Mouse (Mus musculus) CH12.LX (cell line): ENCODE data around the gene Nol10. TPM values are rescaled to one million over a fixed set of nuclear protein-coding genes. Genes with fewer than 3 reads are reported as not detected.

Experiments
- DNase-seq: peaks from one replicate; pipeline ENCODE4 v3.0.0-alpha.2; 2013; ENCODE audit errors: extremely low read depth
- H3K27ac ChIP-seq: 2 replicates; pipeline ENCODE4 v1.5.1; 2012; ENCODE audit warnings: low read depth, mild to moderate bottlenecking, control low read depth, moderate library complexity; ENCODE audit not compliant: insufficient read depth
- H3K27me3 ChIP-seq: replicated peaks from 2 replicates; pipeline ENCODE3; 2012; ENCODE audit warnings: inconsistent platforms
- H3K36me3 ChIP-seq, 2 experiments: replicated peaks in 1 of 2; 2 replicates each; pipeline versions ENCODE3 to v1.6.1; 2012; ENCODE audit warnings: inconsistent platforms in 1 of 2, low read length in 1 of 2, mild to moderate bottlenecking in 1 of 2, mixed read lengths in 1 of 2, moderate library complexity in 1 of 2; ENCODE audit not compliant: control insufficient read depth in 1 of 2, insufficient read depth in 1 of 2
- H3K4me1 ChIP-seq, 2 experiments: 2 replicates each; pipeline ENCODE4 v1.6.1; 2012; ENCODE audit warnings: inconsistent platforms in 1 of 2, moderate library complexity in 1 of 2; ENCODE audit not compliant: insufficient read depth in 2 of 2, control insufficient read depth in 1 of 2
- H3K4me2 ChIP-seq: 2 replicates; pipeline ENCODE4 v1.6.1; 2012; ENCODE audit warnings: low read depth, mild to moderate bottlenecking, control low read depth; ENCODE audit not compliant: poor library complexity, insufficient read depth, severe bottlenecking
- H3K4me3 ChIP-seq, 3 experiments: fragments of 150-350 bp in 1 of 3; sonication (generic) in 1 of 3; replicated peaks in 1 of 3; 2 replicates each; pipeline versions ENCODE3 to v1.5.1; 2011 to 2012; ENCODE audit warnings: low read depth in 2 of 3, low read length in 2 of 3, mild to moderate bottlenecking in 2 of 3, moderate library complexity in 2 of 3, control low read depth in 1 of 3, improper control_type of control experiment in 1 of 3, inconsistent platforms in 1 of 3, mixed read lengths in 1 of 3; ENCODE audit not compliant: poor library complexity in 1 of 3
- H3K79me2 ChIP-seq: replicated peaks from 2 replicates; pipeline ENCODE4 v1.6.1; 2012; ENCODE audit warnings: mild to moderate bottlenecking, moderate library complexity; ENCODE audit not compliant: control insufficient read depth, poor library complexity, insufficient read depth, severe bottlenecking; ENCODE audit errors: extremely low read depth
- H3K9ac ChIP-seq: 2 replicates; pipeline ENCODE4 v1.6.1; 2012; ENCODE audit warnings: low read depth, mild to moderate bottlenecking, control low read depth, moderate library complexity; ENCODE audit not compliant: insufficient read depth
- H3K9me3 ChIP-seq: replicated peaks from 2 replicates; pipeline ENCODE3; 2012; ENCODE audit warnings: low read length, inconsistent platforms, mixed read lengths
- CHD1 ChIP-seq: IDR thresholded peaks from 2 replicates; pipeline ENCODE4 v1.6.1; 2012; ENCODE audit warnings: low read depth, low read length, improper control_type of control experiment, inconsistent platforms
- CTCF ChIP-seq, 2 experiments: IDR thresholded peaks in 1 of 2; conservative IDR thresholded peaks in 1 of 2; 2 replicates each; pipeline ENCODE4 v1.5.1; 2011 to 2012; ENCODE audit warnings: low read depth in 2 of 2, low read length in 2 of 2, improper control_type of control experiment in 1 of 2, inconsistent platforms in 1 of 2, mild to moderate bottlenecking in 1 of 2, moderate library complexity in 1 of 2
- ETS1 ChIP-seq: conservative IDR thresholded peaks from 2 replicates; pipeline ENCODE4 v1.6.1; 2012; ENCODE audit warnings: low read depth, mild to moderate bottlenecking, inconsistent platforms, low read length, improper control_type of control experiment, moderate library complexity
- IRF4 ChIP-seq: IDR thresholded peaks from 2 replicates; pipeline ENCODE4 v1.6.1; 2014; ENCODE audit warnings: low read depth, mild to moderate bottlenecking, inconsistent platforms, low read length, improper control_type of control experiment
- MAX ChIP-seq: IDR thresholded peaks from 2 replicates; pipeline ENCODE4 v1.6.1; 2011; ENCODE audit warnings: low read length, improper control_type of control experiment
- NRF1 ChIP-seq: IDR thresholded peaks from 2 replicates; pipeline ENCODE4 v1.6.1; 2014; ENCODE audit warnings: low read depth, mild to moderate bottlenecking, inconsistent platforms, low read length, improper control_type of control experiment, moderate library complexity
- PAX5 ChIP-seq: IDR thresholded peaks from 2 replicates; pipeline ENCODE4 v1.6.1; 2012; ENCODE audit warnings: low read length, inconsistent platforms, mixed read lengths
- POLR2AphosphoS2 ChIP-seq: IDR thresholded peaks from 2 replicates; pipeline ENCODE4 v1.6.1; 2011; ENCODE audit warnings: low read depth, low read length, improper control_type of control experiment
- SMC3 ChIP-seq: IDR thresholded peaks from 2 replicates; pipeline ENCODE4 v1.6.1; 2011; ENCODE audit warnings: low read depth, low read length, improper control_type of control experiment
- TBP ChIP-seq: conservative IDR thresholded peaks from 2 replicates; pipeline ENCODE4 v1.6.1; 2011; ENCODE audit warnings: low read depth, low read length, improper control_type of control experiment
- UBTF ChIP-seq: IDR thresholded peaks from 2 replicates; pipeline ENCODE4 v1.6.1; 2012; ENCODE audit warnings: low read depth, mild to moderate bottlenecking, inconsistent platforms, low read length, improper control_type of control experiment, moderate library complexity
- USF1 ChIP-seq: IDR thresholded peaks from 2 replicates; pipeline ENCODE4 v1.6.1; 2014; ENCODE audit warnings: low read depth, mild to moderate bottlenecking, inconsistent platforms, low read length, improper control_type of control experiment
- ZC3H11A ChIP-seq: IDR thresholded peaks from 2 replicates; pipeline ENCODE4 v1.6.1; 2012; ENCODE audit warnings: low read depth, mild to moderate bottlenecking, inconsistent platforms, low read length, improper control_type of control experiment
- dilution Hi-C: fragments of 300-500 bp; cut with MboI; formaldehyde crosslinking; loops from 2 replicates; pipeline ENCODE4 v1.14.3; 2020; ENCODE audit warnings: low sequenced_read_pairs; ENCODE audit not compliant: extremely low pct_unique_long_range_greater_than_20kb, extremely low pct_ligation_motif_present
- in situ Hi-C: fragments of 300-500 bp; cut with MboI; formaldehyde crosslinking; loops from 3 replicates; pipeline ENCODE4 v1.14.3; 2019; ENCODE audit warnings: low sequenced_read_pairs, low pct_ligation_motif_present, low pct_unique_long_range_greater_than_20kb, mixed read lengths
- polyA plus RNA-seq: library from polyadenylated mRNA; unstranded; fragments of >175 nt; gene quantifications from 2 replicates; pipeline ENCODE4 v1.2.1, GENCODE M21; 2012; ENCODE audit warnings: low read depth; ENCODE audit not compliant: insufficient read length
- total RNA-seq, 2 experiments: library from RNA; depleted of rRNA; stranded (reverse); fragments of 300-350 nt in 1 of 2; fragments of >200 nt in 1 of 2; gene quantifications; 2 replicates each; pipeline ENCODE4 v1.2.3; 2012 to 2014

Gene Nol10
- total and polyA plus RNA-seq, 3 experiments = 10.9 to 65.8 (median 14.5) TPM

GRCm38 (mm10) chr12:17478196-17478595 is 129.9 kb downstream of the Nol10 start:
- TF ChIP-seq ZC3H11A (no peak), CTCF (conservative IDR thresholded peaks at IDR 0.05 in 1 of 2, IDR thresholded peaks at IDR 0.05 in 1 of 2; ENCODE audit: low read depth in 2 of 2, low read length in 2 of 2) (no peak), USF1 (no peak), SMC3 (no peak), MAX (no peak), ETS1 (no peak), TBP (no peak), CHD1 (no peak), UBTF (no peak), NRF1 (no peak), PAX5 (no peak), POLR2AphosphoS2 (no peak)
- Histone ChIP-seq H3K27me3 (no peaks in the 10 kb centered on the region), H3K4me3 (no peak overlapping the region), H3K4me2 (no peak overlapping the region), H3K9ac (no peak overlapping the region), H3K4me1 (peaks cover 0 to 22% of the 10 kb centered on the region in 2 experiments; a peak in 2 of 4 replicates), H3K36me3 (no peaks in the 10 kb centered on the region), H3K79me2 (no peaks in the 10 kb centered on the region), H3K27ac (no peak overlapping the region), H3K9me3 (no peaks in the 10 kb centered on the region)
- dilution Hi-C loops (no loop called here), in situ Hi-C loops (no loop called here)
- no peak for DNase-seq

- no peak for TF ChIP-seq NRF1
- no peak for TF ChIP-seq USF1
- no peak for TF ChIP-seq IRF4
- Histone ChIP-seq H3K36me3 (no peaks in the 10 kb centered on the region), H3K9me3 (no peaks in the 10 kb centered on the region), H3K4me1 (peaks cover 0 to 26% of the 10 kb centered on the region in 2 experiments; a peak in 2 of 4 replicates), H3K27me3 (no peaks in the 10 kb centered on the region), H3K4me3 (no peak overlapping the region), H3K4me2 (no peak overlapping the region), H3K27ac (no peak overlapping the region), H3K9ac (no peak overlapping the region), H3K79me2 (no peaks in the 10 kb centered on the region)
- in situ Hi-C loops = no loop called here
- no peak for DNase-seq
- dilution Hi-C loops = no loop called here
These were observed 130.6 kb downstream of the Nol10 start for GRCm38 (mm10) chr12:17478856-17479255.

Other genes with a start within 250 kb of the Nol10 start
- gene Kcnf1, start 171.6 kb upstream of the Nol10 start, total RNA-seq (2012; rRNA removed) = not detected in 2 replicates
- not detected in 2 replicates for gene Kcnf1, start 171.6 kb upstream of the Nol10 start, total RNA-seq (2014; rRNA removed)
- not detected in 2 replicates for gene Kcnf1, start 171.6 kb upstream of the Nol10 start, polyA plus RNA-seq
- 359 and 526 TPM in 2 replicates for gene Pdia6, start 81.9 kb upstream of the Nol10 start, total RNA-seq (2012; rRNA removed)
- gene Pdia6, start 81.9 kb upstream of the Nol10 start, total RNA-seq (2014; rRNA removed) = 408 and 443 TPM in 2 replicates
- gene Pdia6, start 81.9 kb upstream of the Nol10 start, polyA plus RNA-seq = 382 and 481 TPM in 2 replicates
- gene Atp6v1c2, start 19.1 kb upstream of the Nol10 start, total RNA-seq (2012; rRNA removed) = 0.34 and 0.42 TPM in 2 replicates
- gene Atp6v1c2, start 19.1 kb upstream of the Nol10 start, total RNA-seq (2014; rRNA removed) = not detected in 2 replicates
- 0.19 TPM in 2 replicates for gene Atp6v1c2, start 19.1 kb upstream of the Nol10 start, polyA plus RNA-seq
- 1,757 and 1,839 TPM in 2 replicates for gene Odc1, start 196.3 kb downstream of the Nol10 start, total RNA-seq (2012; rRNA removed)
- gene Odc1, start 196.3 kb downstream of the Nol10 start, total RNA-seq (2014; rRNA removed) = 2,455 and 2,545 TPM in 2 replicates
- gene Odc1, start 196.3 kb downstream of the Nol10 start, polyA plus RNA-seq = 2,544 and 2,567 TPM in 2 replicates